Mouse (Mus musculus) bone marrow macrophage, adult 2 months (primary cell): ENCODE data around the gene Fdxacb1. TPM values are rescaled to one million over a fixed set of nuclear protein-coding genes. Genes with fewer than 3 reads are reported as not detected.
A peak's percentile ranks its signal among the peaks of the same experiment; 100 is the strongest.

Experiments used
- H3K27ac ChIP-seq: 2 replicates; pipeline ENCODE4 v1.5.1; 2012; ENCODE audit warnings: low read depth, low read length; ENCODE audit not compliant: insufficient read depth
- H3K4me1 ChIP-seq: 2 replicates; pipeline ENCODE4 v1.6.1; 2012; ENCODE audit warnings: low read length; ENCODE audit not compliant: control insufficient read depth, insufficient read depth
- H3K4me3 ChIP-seq: 2 replicates; pipeline ENCODE4 v1.5.1; 2012; ENCODE audit warnings: mild to moderate bottlenecking, low read length, moderate library complexity; ENCODE audit not compliant: insufficient read depth
- CTCF ChIP-seq: IDR thresholded peaks from 2 replicates; pipeline ENCODE4 v1.5.1; 2012; ENCODE audit warnings: low read depth, mild to moderate bottlenecking, low read length, moderate library complexity
- POLR2A ChIP-seq: IDR thresholded peaks from 2 replicates; pipeline ENCODE4 v1.6.1; 2012; ENCODE audit warnings: mild to moderate bottlenecking, low read depth, low read length, borderline replicate concordance
- polyA plus RNA-seq: library from polyadenylated mRNA; stranded (reverse); fragments of >200 nt; gene quantifications from 2 replicates; pipeline ENCODE4 v1.2.4, GENCODE M21; 2012; ENCODE audit not compliant: missing spikeins, insufficient read depth, insufficient read length

The Fdxacb1 gene
- polyA plus RNA-seq, 1 experiment, result 9.5 TPM

DNA sequence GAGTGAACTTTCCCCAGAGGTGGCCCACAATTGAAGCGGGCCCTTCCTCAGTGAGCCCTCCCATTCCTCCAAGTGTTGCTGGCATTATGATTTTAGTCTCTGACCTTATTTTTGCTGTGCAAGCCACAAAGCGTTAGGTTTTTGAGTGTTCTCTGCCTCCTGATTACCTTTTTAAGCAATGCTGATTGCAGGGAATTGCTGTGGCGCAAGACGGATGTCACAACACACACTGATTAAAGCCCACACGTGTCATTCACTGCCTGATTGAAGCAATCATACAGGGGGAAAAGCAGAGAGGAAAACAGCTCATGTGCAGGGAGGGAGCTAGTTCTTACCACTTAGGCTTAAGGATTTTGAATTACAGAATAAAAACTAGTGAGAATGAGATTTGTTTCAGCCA lies 30.3 kb downstream of the Fdxacb1 start:
- no peak for TF ChIP-seq CTCF
- no peak for TF ChIP-seq POLR2A
- Histone ChIP-seq H3K4me3 (no peak overlapping the region), H3K27ac (no peak overlapping the region), H3K4me1 (peaks cover 7% of the 10 kb centered on the region)

DNA sequence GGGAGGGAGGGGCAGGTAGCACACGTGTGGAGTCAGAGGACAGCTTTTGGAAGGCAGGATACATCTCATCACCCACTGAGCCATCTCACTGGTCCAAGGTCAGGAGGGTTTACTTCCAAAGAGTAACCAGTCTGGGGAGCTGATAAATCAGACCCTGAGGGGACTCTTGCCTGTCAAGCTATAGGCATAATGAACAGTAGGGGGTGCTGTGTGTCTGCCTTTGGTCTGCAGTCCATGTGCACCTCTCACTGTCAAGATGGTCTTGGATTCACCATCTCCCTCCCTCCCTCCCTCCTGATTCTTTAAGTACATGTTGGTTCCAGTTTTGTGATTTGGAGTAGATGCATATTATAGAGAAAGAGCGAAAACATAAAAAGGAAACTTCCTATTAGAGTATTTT lies 32.9 kb downstream of the Fdxacb1 start:
- Histone ChIP-seq H3K4me3 (no peak overlapping the region), H3K4me1 (peaks cover 7% of the 10 kb centered on the region), H3K27ac (no peak overlapping the region)
- TF ChIP-seq POLR2A (no peak), CTCF (0 out of 2 replicates have a peak, but pooled peaks have one; percentile 20)

DNA sequence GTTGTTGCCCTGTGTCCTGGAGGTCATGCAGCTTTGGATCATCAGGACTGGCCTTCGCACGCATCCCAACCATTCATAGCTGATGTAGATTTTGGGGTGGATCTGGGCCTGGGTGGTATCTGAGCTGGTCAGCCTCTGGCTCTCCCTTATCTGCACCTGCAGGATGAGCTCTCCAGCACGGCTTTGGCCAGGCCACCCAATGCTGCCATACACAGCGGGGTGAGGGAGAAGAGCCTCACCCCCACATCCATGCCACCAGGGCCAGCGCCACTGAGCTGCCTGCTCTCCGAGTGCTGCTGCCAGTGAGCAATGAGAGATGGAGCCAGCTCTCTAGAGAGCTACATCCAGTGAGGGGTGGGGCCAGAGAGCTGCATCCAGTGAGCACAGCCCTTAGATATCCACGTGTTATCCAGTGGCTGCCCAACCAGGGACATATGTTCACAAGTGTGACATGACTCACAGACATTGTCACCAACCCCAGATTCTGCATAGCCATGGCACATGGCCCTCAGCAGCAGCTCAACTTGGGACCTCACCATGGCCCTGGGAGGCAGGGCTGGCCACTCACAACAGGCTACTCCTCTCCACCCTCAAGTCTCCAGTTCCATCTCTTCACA lies 35.1 kb downstream of the Fdxacb1 start:
- no peak overlapping the region for H3K27ac ChIP-seq
- TF ChIP-seq POLR2A (no peak), CTCF (no peak)
- H3K4me3 ChIP-seq, result no peak overlapping the region
- H3K4me1 ChIP-seq, result peaks cover 6% of the 10 kb centered on the region

DNA sequence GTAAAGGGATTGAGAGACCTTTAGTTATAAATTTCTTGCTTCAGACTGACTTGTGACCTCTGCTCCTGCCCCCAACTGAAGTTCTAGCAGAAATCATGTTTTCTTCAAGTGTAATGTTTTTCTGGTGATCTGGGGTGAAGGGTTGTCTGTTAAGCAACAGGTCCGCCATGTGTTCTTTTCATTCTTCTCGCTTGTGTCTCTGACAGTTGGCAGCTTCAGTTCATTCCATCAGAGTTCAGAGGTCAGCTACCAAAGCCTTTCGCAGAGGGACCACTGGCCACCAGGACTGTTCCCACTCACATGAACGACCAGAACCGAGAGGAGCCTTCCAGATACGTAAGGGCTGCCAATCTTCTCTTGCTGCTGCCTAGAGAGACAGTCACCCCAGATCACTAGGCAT lies 40.4 kb downstream of the Fdxacb1 start:
- H3K4me1 ChIP-seq, result no peaks in the 10 kb centered on the region
- H3K27ac ChIP-seq, result no peak overlapping the region
- H3K4me3 ChIP-seq, result no peak overlapping the region
- TF ChIP-seq POLR2A (no peak), CTCF (no peak)

DNA sequence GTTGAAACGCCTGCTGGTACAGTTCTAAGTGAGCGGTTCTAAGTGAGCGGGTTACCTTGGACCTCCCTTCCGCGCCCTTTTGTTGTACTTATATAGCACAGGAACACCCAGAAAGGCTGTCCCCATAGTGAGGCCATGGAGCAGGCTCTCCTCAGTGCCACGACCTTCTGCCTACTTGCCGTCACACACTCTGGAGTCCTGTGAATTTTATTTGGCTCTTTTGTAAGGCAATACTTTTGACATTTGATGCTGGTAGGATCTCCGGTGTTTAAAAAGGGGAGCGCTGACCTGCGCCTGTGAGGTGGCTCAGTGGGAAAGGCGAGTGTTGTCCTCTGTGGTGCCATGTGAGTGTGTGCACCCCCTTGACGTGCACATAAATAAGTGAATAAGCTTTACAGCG lies 41.1 kb downstream of the Fdxacb1 start:
- Histone ChIP-seq H3K4me3 (no peak overlapping the region), H3K4me1 (no peaks in the 10 kb centered on the region), H3K27ac (no peak overlapping the region)
- TF ChIP-seq POLR2A, result no peak
- TF ChIP-seq CTCF, result no peak

DNA sequence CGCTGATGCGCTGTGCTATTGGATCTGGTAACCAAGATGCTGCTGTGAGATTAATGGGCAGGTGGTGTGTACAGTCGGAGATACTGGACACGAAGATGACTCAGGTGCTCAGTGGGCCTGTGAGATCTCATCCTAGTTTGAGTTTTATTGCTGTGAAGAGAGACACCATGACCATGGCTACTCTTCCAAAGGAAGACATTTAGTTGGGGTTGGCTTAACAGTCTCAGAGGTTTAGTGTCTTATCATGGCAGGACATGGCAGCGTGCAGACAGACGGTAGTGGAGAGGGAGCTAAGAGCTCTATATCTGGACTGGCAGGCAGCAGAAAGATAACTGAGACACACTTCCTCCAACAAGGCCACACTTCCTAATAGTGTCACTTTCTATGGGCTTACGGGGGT lies 43.2 kb downstream of the Fdxacb1 start:
- Histone ChIP-seq H3K4me1 (no peaks in the 10 kb centered on the region), H3K27ac (no peak overlapping the region), H3K4me3 (no peak overlapping the region)
- TF ChIP-seq POLR2A (no peak), CTCF (no peak)

DNA sequence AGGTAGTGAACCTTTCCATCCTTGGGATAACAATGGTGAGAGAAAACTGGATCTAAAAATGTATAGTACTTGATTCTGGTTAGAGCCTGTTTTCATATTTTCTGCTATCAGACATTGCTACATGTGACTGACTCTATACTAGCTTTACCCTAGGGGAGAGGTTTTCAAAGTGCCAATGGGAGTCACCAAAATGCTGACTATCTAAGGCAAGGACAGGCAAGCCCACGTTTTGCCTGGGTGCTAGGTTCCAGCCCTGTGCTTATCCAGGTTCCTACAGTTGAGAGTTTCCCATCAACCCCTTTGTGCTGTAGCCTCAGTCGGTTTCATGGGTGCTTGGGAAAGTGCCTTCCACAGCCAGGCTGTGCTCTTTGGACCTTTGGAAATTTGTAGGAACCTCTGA lies 43.7 kb downstream of the Fdxacb1 start:
- no peaks in the 10 kb centered on the region for H3K4me1 ChIP-seq

DNA sequence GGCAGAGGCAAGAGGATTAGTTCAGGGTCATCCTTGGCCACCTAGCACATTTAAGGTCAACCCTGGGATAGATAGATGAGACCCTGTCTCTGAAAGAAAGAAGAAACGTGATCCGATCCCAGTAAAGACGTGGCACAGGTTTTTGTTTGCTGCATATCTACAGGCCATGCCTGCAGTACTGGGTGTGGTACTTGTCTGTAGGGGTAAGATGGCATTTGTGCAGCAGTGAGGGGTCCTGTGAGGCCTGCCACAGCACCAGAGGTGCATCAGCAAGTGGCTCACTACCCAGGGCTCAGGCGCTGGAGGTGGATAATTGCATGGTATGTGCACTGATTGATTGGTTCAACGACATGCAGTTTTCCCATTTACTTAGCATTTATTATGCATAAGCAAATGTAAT lies 45.8 kb downstream of the Fdxacb1 start:
- TF ChIP-seq CTCF (no peak), POLR2A (no peak)
- Histone ChIP-seq H3K27ac (no peak overlapping the region), H3K4me1 (peaks cover 9% of the 10 kb centered on the region), H3K4me3 (no peak overlapping the region)

More for the DNA sequence above, 43.7 kb downstream of the Fdxacb1 start:
- Histone ChIP-seq H3K27ac (no peak overlapping the region), H3K4me3 (no peak overlapping the region)
- TF ChIP-seq CTCF (no peak), POLR2A (no peak)

DNA sequence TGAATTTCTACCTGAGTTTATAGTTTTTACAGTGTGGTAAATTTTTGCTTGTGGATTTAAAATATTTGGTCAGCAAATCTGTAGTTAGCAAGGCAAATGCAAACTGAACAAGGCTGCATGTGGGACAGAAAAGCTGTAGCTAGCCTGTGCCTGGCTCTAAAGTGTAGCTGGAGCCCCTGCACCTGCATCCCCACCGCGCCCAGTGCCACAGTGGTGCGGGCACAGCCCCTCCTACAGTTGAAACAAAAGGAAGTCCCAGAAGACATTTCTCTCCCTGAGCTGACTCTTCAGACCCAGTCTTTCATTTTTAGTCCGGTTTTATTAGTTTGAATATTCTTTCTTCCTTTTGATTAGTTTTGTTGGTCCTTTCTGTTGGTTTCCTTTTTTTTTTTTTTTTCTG lies 47.6 kb downstream of the Fdxacb1 start:
- Histone ChIP-seq H3K27ac (no peak overlapping the region), H3K4me1 (peaks cover 9% of the 10 kb centered on the region), H3K4me3 (no peak overlapping the region)
- TF ChIP-seq CTCF (no peak), POLR2A (no peak)

DNA sequence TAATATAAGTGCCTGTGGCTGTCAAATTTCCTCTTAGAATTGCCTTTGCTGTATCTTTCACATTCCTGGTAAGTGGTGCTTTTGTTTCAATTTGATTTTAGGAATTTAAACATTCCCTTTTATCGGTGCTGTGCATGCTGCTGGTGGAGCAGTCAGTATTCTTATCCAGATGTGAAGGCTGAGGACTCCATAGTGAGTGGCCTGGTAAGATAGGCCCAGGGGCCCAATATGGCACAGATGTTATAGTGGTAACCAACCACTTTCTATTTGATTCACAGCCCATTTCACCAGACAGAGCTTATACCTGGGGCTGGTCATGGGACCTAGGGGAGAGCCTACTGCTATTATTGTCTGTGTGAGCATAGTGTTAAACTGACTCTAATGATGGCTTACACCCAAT lies 48.5 kb downstream of the Fdxacb1 start:
- TF ChIP-seq POLR2A (no peak), CTCF (no peak)
- H3K27ac ChIP-seq, result no peak overlapping the region
- H3K4me1 ChIP-seq, result peaks cover 9% of the 10 kb centered on the region
- H3K4me3 ChIP-seq, result no peak overlapping the region
